Mouse (Mus musculus) cerebellum, adult 2 months (tissue): ENCODE measurements around the gene Lrrc20. TPM values are rescaled to one million over a fixed set of nuclear protein-coding genes. Genes with fewer than 3 reads are reported as not detected.
"Not testable (repeated sequence)": the region's sequence is repeated elsewhere in the genome, so short reads cannot be mapped to it uniquely, and the experiment has no call there.

ENCODE experiments used
- DNase-seq, 2 experiments: peaks; one replicate each; pipeline ENCODE4 v3.0.0; 2021
- H3K27ac ChIP-seq: fragments of 200-500 bp; 2 replicates; pipeline ENCODE4 v1.5.1; 2012; ENCODE audit warnings: low read length, control low read depth, inconsistent platforms; ENCODE audit not compliant: insufficient read depth
- H3K27me3 ChIP-seq: fragments of 200-500 bp; 2 replicates; pipeline ENCODE4 v1.6.1; 2012; ENCODE audit warnings: inconsistent platforms, mild to moderate bottlenecking, low read length, moderate library complexity; ENCODE audit not compliant: control insufficient read depth, insufficient read depth
- H3K4me1 ChIP-seq: fragments of 200-500 bp; 2 replicates; pipeline ENCODE4 v1.6.1; 2011; ENCODE audit warnings: low read length; ENCODE audit not compliant: control insufficient read depth, insufficient read depth
- H3K4me3 ChIP-seq: fragments of 200-500 bp; replicated peaks from 2 replicates; pipeline ENCODE3; 2011; ENCODE audit warnings: mild to moderate bottlenecking, low read depth, low read length, control low read depth; ENCODE audit not compliant: insufficient read depth
- CTCF ChIP-seq: fragments of 200-500 bp; IDR thresholded peaks from 2 replicates; pipeline ENCODE4 v1.5.1; 2011; ENCODE audit warnings: low read depth, mild to moderate bottlenecking, control low read depth, low read length, moderate library complexity, borderline replicate concordance; ENCODE audit not compliant: insufficient read depth
- POLR2A ChIP-seq: fragments of 200-500 bp; IDR thresholded peaks from 2 replicates; pipeline ENCODE4 v1.6.1; 2011; ENCODE audit warnings: low read length, control low read depth, borderline replicate concordance; ENCODE audit not compliant: insufficient read depth
- whole genome bisulfite sequencing: fragments of 180-500 bp; shearing (Covaris S2); methylation state at CpG from one replicate; pipeline ENCODE4 v1.1.7; 2018; 5-methylcytosine and 5-hydroxymethylcytosine counted together
- polyA plus RNA-seq: library from polyadenylated mRNA; depleted of rRNA; stranded (reverse); fragments of >200 nt; gene quantifications from 2 replicates; pipeline ENCODE4 v1.2.3, GENCODE M21; 2012

Lrrc20 gene
- polyA plus RNA-seq, 1 experiment, result 20.9 TPM

DNA sequence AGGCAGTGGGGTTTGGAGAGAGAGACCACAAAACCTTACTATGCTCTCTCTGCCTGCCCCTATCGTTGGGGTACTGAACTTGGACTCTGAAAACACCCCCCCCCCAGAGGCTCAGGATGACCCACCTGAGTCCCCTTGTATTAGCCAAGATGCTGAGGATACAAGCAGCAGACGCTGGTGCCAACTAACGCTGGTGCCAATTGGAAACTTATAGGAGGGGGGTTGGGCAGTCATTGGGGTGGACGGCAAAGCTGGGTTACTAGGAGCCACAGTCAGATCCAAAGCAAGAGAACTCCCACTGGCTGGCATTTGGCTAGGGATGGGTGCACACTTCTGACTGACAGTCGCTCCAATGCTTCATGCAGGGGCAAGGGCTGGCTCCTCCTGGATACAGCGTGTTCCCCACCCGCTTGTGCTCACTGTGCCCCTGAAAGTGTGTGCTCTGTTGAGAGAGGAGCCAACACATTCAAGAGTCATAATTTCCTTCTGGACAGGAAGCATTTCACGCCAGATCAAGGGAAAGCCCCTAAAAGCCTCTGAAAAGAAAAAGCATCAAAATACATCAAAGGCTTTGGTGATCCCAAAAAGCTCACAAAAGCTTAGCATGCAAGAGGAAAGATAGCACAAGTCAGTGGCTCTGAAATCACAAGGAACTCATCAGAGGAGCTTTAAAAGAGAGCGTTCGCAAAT is 128.9 kb downstream of the Lrrc20 start:
- Histone ChIP-seq H3K4me1 (no peaks in the 10 kb centered on the region), H3K27ac (no peak overlapping the region), H3K27me3 (no peaks in the 10 kb centered on the region; the same call in 1 of the 2 replicates), H3K4me3 (no peak overlapping the region)
- DNase-seq, result no peak
- TF ChIP-seq CTCF (no peak), POLR2A (no peak)
- WGBS, result 33% methylated on average over 10 of the region's 10 CpGs

DNA sequence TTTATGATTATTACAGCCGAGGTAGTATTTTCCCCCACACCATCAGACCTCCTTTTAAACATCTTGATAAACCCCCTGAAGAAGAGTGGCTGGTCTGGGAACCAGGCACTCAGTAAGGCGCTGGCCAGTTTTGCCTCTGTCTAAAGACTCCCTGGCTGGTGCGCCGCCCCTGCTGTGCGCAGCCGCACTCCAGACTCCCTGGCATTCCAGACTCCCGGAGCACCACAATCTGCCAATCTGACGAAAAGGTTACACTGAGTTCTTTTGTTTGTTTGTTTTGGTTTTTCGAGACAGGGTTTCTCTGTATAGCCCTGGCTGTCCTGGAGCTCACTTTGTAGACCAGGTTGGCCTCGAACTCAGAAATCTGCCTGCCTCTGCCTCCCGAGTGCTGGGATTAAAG is 129.8 kb downstream of the Lrrc20 start:
- H3K4me3 ChIP-seq, H3K27ac ChIP-seq, H3K4me1 ChIP-seq, DNase-seq, H3K27me3 ChIP-seq: not testable (repeated sequence)
- WGBS, result 34% methylated on average over 11 of the region's 11 CpGs

DNA sequence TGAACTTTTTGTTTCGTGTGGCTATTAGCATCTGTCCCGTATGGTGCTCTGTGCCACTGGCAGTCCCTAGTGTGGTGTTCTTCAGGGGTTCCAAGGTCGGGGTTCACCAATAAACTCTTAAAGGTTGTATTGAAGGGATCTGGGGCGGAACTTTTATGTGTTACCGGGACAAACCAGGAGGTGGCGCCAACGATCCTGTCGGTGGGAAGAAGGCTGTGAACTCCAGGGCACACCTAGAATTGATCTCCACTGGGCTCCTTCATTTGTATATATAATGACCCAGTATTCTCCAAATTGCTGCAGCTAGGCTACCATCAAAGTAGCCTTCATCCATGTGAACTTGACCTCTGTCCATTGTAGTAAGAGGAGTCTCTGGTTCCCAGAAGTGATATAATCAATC is 130.2 kb downstream of the Lrrc20 start:
- no peaks in the 10 kb centered on the region; the same call in 1 of the 2 replicates for H3K27me3 ChIP-seq
- peak; percentile 22 to 65 for DNase-seq
- peak; percentile 81 for TF ChIP-seq CTCF
- no peak for TF ChIP-seq POLR2A
- no peaks in the 10 kb centered on the region for H3K4me1 ChIP-seq
- WGBS, result 10% methylated on average over 8 of the region's 8 CpGs
- H3K27ac ChIP-seq, result no peak overlapping the region
- no peak overlapping the region for H3K4me3 ChIP-seq

DNA sequence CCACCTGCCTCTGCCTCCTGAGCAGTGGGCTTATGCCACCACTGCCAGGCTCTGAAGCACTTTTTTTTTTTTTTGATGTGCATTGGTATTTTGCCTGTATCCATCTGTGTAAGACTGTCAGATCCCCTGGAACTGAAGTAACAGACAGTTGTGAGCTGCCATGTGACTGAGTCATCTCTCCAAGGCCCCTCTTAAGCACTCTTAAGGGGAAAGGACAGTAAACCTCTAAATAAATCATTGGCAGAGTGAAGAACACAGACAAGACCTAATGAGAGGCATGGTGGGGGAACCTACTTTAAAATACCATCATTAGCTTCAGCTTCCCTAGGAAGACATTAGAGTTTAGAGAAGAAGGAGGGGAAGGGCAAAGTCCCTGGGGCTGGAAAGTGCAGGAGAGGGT is 132.6 kb downstream of the Lrrc20 start:
- Histone ChIP-seq H3K27ac (no peak overlapping the region), H3K4me3 (no peak overlapping the region), H3K4me1 (no peaks in the 10 kb centered on the region), H3K27me3 (no peaks in the 10 kb centered on the region; the same call in 1 of the 2 replicates)
- no peak for TF ChIP-seq POLR2A
- TF ChIP-seq CTCF, result no peak
- DNase-seq, result no peak

DNA sequence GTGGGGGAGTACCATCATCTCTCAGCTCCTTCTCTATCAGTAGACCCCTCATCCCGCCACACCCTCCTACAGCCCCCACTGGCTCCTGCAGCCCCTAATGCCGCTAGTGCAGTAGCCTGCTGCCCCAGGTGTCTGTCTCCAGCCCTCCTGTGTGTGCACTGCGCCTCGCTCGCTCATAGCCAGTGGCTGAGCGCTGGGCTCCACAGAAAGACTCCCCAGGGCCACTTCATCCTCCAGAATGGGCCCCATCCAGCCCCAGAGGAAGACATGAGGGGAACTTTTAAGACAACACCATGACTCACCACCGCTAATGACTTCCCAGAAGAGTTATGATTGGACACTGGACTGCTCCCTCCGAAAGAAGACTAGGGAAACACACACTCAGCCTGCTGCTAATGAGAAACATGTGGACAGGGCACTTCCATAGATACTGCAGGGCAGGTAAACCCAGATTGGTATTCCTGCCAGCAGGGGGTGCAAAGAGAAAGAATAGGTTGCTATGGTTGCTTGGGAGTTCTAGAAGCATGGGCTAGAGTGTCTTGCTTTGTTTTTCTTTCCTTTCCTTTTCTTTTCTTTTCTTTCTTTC is 135.1 kb downstream of the Lrrc20 start:
- H3K4me3 ChIP-seq, result no peak overlapping the region
- WGBS, result 75% methylated on average over 8 of the region's 8 CpGs
- TF ChIP-seq CTCF, result no peak
- TF ChIP-seq POLR2A, result no peak

DNA sequence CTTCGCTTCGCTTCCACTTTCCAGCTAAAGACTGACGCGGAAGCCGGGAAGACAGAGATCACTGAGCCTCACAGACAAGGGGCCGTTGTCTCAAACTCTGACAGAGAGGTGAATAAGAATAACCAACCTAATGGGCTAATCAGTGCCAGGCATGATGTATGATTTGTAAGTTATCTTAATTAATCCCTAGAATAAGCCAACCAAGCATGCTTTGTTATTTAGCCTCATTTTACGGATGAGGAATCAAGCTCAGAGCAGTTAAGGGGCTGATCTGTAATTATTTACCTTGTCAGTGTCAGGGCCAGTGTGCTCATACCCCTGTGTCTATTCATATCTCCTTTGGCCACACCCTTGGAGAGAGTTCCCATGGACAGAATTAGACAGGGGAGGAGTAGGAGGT is 138.7 kb downstream of the Lrrc20 start:
- no peak for DNase-seq
- TF ChIP-seq CTCF (no peak), POLR2A (no peak)
- WGBS, result 92% methylated on average over 7 of the region's 7 CpGs
- H3K4me3 ChIP-seq, result no peak overlapping the region
- H3K4me1 ChIP-seq, result no peaks in the 10 kb centered on the region
- no peaks in the 10 kb centered on the region for H3K27me3 ChIP-seq
- no peak overlapping the region for H3K27ac ChIP-seq

More for the DNA sequence above, 135.1 kb downstream of the Lrrc20 start:
- H3K27ac ChIP-seq, result no peak overlapping the region
- H3K27me3 ChIP-seq, result no peaks in the 10 kb centered on the region; the same call in 1 of the 2 replicates
- H3K4me1 ChIP-seq, result no peaks in the 10 kb centered on the region
- DNase-seq, result no peak

DNA sequence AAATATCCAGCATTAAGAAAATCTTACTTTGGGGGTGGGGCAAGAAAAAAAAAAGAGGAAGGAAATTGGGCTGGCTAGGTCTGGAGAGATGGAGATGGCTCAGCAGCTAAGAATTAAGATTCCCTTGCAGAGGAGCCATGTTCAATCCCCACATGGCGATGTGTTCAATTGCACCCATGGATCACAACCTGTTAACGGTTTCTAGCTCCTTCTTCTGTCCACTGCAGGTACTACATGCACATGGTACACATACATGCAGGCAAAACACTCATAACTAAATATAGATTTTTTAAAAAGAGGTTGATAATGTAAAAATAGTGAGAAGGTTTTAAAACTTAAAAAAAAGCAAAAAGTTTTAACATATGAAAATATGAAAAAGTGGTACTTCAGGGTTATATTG is 142.9 kb downstream of the Lrrc20 start:
- TF ChIP-seq CTCF (no peak), POLR2A (no peak)

DNA sequence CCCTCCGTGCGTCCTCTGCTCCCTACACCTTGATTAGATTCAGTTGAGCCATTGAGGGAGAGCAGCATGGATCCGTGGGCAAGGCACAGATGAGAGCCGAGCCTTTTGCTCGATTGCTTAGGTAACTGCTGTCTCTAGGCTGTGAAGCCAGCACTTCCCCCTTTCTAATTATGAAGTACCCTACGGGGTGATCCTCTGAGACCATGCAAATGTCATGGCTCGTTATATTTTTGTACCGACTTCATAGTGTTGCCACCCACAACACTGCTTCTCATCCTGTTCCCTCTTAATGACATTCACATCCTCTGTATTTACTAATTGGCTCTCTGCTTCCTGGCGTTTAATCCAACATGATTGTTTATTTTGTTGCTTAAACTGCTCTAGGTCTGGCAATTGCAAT is 146.1 kb downstream of the Lrrc20 start:
- peaks cover 2% of the 10 kb centered on the region; the same call in 1 of the 2 replicates for H3K4me1 ChIP-seq
- DNase-seq, result no peak
- no peak overlapping the region for H3K4me3 ChIP-seq
- H3K27ac ChIP-seq, result no peak overlapping the region
- no peaks in the 10 kb centered on the region for H3K27me3 ChIP-seq
- WGBS, result 31% methylated on average over 9 of the region's 9 CpGs
- TF ChIP-seq CTCF (no peak), POLR2A (no peak)

More for the DNA sequence above, 142.9 kb downstream of the Lrrc20 start:
- DNase-seq, result no peak
- WGBS, result 81% methylated on average over 2 of the region's 2 CpGs
- no peak overlapping the region for H3K4me3 ChIP-seq
- H3K27ac ChIP-seq, result no peak overlapping the region
- H3K27me3 ChIP-seq, result no peaks in the 10 kb centered on the region
- no peaks in the 10 kb centered on the region for H3K4me1 ChIP-seq

DNA sequence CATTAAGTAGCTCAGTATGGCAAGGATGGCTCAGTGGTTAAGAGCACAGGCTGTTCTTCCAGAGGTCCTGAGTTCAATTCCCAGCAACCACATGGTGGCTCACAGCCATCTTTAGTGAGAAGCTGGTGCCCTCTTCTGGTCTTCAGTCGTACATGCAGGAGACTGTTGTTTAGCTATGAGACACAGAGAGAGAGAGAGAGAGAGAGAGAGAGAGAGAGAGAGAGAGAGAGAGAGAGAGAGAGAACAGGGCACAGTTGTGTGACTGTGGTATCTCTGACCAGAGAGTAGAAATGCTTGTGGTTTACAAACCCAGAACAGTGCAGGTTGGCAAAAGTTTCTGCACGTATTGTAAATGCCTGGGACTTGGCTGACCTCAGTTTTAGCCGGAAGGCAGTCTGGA is 148.3 kb downstream of the Lrrc20 start:
- H3K4me3 ChIP-seq, H3K4me1 ChIP-seq, H3K27ac ChIP-seq, DNase-seq, H3K27me3 ChIP-seq: not testable (repeated sequence)
- WGBS, result 87% methylated on average over 3 of the region's 3 CpGs
